Mouse (Mus musculus): ENCODE measurements around the gene Rreb1.

- TF ChIP-seq POLR2A (IDR thresholded peaks at IDR 0.05; ENCODE audit: control insufficient read depth, low read depth, low read length) (no peak), CTCF (IDR thresholded peaks at IDR 0.05; ENCODE audit: control insufficient read depth, insufficient read depth, insufficient replicate concordance, low read depth, low read length) (no peak)
These were observed 142.5 kb downstream of the Rreb1 start for GRCm38 (mm10) chr13:37920727-37921126.
